Mouse (Mus musculus) 3T3-L1 (cell line): ENCODE data around the gene Vps13d.

Experiments used
- DNase-seq: peaks from one replicate; pipeline ENCODE4 v3.0.0-alpha.2; 2015; ENCODE audit warnings: low read depth, low spot score

Vps13d gene

GRCm38 (mm10) chr4:145150345-145151102 lies 44.3 kb downstream of the Vps13d start:
- no peak for DNase-seq

DNA sequence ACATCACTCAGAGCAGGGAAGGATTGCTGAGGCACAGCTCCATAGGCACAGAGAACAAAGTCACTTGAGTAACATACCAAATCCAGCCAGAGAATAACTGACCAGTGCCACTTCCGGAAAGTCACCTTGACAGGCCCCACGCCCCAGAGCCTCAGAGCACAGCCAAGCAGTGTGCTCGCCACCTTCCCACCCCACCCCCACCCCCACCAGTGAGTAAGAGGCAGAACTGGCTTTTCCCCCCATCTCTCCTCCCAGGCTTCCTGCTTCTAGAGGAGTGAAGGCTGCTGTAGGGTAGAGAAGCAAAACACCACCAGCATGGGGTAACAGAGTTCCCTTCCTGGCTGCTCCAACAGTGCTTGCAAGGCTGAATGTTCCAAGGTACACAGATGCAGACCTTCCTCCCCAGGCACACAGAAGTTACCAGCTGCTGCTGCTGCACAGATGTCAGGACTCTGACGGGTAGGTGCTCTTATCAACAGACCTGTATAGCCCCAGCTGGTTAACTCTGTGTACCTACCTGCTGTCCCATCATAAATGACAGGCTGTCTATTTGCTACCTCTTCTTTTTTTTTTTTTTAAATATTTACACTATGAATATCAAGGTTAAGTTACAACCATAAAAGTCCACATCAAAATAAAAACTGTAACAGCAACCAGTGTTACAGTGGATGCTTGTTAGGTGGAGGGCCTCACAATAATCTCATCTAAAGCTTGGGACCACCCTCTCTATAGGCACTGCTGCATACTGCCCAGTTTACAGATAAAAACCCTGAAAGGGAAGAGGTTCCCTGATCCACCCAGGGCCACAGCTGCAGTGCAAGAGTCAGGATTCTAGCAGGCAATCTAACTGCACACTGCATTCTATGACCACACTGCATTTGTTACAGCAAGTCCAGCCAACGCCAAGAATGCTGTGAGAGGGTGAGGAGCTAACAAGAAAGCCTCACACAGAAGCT lies 47.5 kb downstream of the Vps13d start:
- DNase-seq = no peak

DNA sequence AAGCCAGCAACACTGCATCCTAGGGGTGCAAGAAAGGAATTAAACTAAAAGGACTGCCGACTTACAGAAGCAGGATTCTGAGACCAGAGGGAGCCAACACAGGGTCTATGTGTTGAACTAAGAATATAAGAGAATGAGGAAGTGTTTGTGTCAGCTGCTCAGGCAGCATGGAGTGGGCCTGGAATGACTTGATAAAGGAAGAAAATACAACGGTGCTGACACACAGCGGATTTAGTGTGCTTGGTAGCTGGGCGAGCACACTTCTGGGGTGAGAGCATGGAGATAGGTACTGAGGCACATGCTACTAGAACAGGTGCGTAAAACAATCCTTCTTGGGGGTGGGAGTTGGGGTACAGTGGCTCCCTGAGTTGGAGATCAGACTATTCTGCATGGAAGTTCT lies 51.3 kb downstream of the Vps13d start:
- DNase-seq = no peak

DNA sequence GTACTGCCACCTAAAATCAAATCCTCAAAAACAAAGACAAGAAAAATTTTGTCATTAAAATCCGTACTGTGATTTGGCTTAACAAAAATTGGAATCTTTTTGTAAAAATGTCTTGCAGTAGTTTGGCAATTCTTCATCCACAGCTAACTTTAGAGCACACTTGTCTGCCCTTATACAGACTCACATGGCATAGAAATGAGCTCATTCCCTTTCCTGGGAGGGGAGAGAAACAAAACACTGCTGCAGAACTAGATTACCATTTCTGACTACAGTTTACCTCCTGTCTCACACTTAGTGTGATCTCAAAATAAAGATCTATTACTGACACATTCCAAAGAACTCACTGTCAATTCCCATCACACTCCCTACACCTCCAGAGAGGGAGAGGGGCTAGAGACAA lies 58.1 kb downstream of the Vps13d start:
- no peak for DNase-seq

DNA sequence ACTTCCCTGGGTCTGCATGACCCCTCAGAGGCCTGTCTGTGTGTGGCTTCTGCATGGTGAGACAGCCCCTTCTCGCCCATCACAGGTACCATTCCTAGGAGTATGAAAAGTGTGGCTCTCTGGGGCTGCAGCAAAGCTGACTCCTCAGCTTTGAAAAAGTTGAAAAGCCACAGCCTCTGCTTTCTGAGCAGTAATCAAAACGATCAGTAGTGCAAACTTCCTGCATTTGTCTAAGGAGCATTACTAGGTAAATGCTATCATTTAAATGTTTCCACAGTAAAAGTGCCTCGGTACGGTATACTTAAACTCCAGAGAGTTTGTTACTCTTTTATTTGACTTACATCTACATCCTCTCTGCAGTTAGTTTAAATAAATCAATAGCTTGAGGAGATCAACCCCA lies 59.3 kb downstream of the Vps13d start:
- no peak for DNase-seq

DNA sequence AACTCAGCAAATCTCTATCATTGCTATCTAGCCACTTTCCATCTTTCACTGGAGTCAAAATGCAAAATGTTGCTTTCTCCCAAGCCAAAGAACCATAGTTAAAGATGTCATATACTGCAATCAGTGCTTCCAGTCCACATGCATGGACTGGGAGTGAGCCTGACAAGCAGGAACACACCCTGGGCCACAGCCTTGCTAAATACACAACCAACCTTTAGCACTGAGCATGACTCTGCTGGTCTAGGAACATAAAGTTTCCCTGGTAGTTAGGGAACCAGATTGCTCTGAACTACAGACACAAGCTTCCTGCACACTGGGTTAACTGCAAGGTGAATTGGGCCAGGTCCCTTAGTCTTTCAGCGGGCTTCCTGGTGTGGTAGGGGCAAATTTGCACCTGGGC lies 64.0 kb downstream of the Vps13d start:
- DNase-seq = no peak

- DNase-seq = peak; percentile 16
Observed at GRCm38 (mm10) chr4:145129956-145130548, 64.8 kb downstream of the Vps13d start.

GRCm38 (mm10) chr4:145125463-145126220 lies 69.2 kb downstream of the Vps13d start:
- DNase-seq = peak; percentile 62

- no peak for DNase-seq
Observed at GRCm38 (mm10) chr4:145124419-145124818, 70.4 kb downstream of the Vps13d start.

GRCm38 (mm10) chr4:145111641-145112040 lies 83.2 kb downstream of the Vps13d start:
- DNase-seq = no peak

DNA sequence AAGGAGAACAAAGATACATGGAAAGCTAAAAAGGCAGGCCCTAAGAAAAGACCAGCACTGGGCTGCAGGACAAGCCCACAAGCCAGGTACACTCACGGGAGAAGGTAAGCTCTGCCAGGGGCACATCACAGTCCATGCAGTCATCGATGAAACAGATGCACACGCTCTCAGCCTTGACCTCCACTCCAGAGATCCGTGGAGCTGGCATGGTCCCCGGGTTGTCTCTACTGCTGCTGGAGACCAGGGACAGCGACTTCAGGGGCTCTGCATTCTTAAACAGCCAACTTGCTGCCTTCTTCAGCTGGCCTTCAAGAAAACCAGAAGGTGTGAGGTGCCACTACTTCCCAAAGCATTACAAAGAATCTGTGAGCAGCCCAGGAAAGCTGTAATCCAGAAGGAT lies 84.1 kb downstream of the Vps13d start:
- no peak for DNase-seq

GRCm38 (mm10) chr4:145106796-145107195 lies 88.0 kb downstream of the Vps13d start:
- no peak for DNase-seq

DNA sequence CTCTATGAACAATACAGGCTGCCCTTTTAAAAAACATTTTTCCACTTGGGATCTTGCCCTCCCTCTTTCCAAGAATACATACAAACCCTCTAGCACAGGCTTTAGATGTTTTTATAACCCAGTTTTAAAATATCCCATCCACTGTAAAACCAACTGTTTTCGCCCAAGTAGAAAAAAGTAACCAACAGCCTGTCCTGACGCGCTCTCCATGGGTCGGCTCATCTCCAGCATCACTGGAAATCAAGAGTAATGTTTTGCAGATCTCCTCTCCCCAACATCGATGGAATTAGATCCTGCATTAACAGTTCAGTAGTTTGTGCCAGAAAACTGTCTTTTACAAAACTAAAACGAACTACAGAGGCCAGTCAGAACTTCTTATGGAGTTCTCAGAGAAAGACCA lies 89.5 kb downstream of the Vps13d start:
- no peak for DNase-seq

GRCm38 (mm10) chr4:145104917-145105316 lies 89.9 kb downstream of the Vps13d start:
- DNase-seq = no peak

GRCm38 (mm10) chr4:145103617-145104016 lies 91.2 kb downstream of the Vps13d start:
- no peak for DNase-seq

GRCm38 (mm10) chr4:145101823-145102718 lies 92.7 kb downstream of the Vps13d start:
- no peak for DNase-seq

- DNase-seq = no peak
Observed at GRCm38 (mm10) chr4:145099853-145100252, 95.0 kb downstream of the Vps13d start.

DNA sequence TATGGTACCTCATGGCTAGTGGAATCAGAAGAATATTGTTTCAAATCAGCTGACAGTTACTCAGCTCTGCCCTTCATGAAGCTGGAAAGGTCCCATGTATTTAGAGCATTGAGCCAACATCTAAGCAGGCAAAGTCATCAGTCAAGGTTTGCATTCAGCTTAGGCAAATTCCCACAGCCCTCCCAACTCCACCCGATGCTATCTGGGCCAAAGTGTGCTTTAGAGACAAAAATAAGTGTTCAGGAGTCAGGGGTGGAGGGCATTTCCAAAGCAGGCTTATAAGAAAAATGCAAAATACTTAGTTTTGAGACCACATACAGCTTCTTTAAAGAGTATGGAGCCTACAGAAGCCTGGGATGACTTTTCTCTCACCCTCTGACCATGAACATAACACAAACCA lies 95.5 kb downstream of the Vps13d start:
- no peak for DNase-seq

DNA sequence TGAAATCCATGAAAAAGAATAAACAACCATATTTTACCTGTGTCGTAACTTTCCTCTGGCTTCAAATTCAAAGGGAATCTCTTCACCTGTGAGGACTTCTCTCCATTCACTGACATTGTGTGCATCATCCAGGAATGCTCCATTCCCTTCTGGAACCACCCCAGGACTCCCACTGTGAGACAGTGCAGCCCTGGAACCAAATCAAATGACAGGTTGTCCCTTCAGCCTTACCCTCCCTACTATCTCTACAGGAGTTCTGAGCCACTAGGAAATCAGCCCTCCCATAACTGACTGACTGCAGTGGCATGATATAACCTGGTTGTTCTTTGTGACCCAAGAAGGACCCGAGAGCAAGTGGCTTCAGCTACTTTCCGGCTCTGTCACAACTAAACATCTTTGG lies 96.8 kb downstream of the Vps13d start:
- no peak for DNase-seq

- no peak for DNase-seq
Observed at GRCm38 (mm10) chr4:145096481-145097039, 98.2 kb downstream of the Vps13d start.
